Mouse (Mus musculus) forebrain, embryonic 10.5 days (tissue): Measurements from ENCODE around the gene Rptor. TPM values are rescaled to one million over a fixed set of nuclear protein-coding genes. Genes with fewer than 3 reads are reported as not detected.
A peak's percentile ranks its signal among the peaks of the same experiment; 100 is the strongest.

Source experiments
- DNase-seq: peaks from one replicate; pipeline ENCODE4 v3.0.0-alpha.2; 2017; ENCODE audit warnings: low spot score; ENCODE audit errors: extremely low spot score
- H3K27ac ChIP-seq: fragments of 300-500 bp; sonication (generic); 2 replicates; pipeline ENCODE4 v1.5.1; 2016; ENCODE audit warnings: mild to moderate bottlenecking
- H3K27me3 ChIP-seq: fragments of 300-500 bp; sonication (generic); 2 replicates; pipeline ENCODE4 v1.6.1; 2016; ENCODE audit warnings: mild to moderate bottlenecking; ENCODE audit not compliant: poor library complexity, severe bottlenecking
- H3K36me3 ChIP-seq: fragments of 300-500 bp; sonication (generic); replicated peaks from 2 replicates; pipeline ENCODE4 v1.6.1; 2016; ENCODE audit warnings: mild to moderate bottlenecking, moderate library complexity
- H3K4me1 ChIP-seq: fragments of 300-500 bp; sonication (generic); 2 replicates; pipeline ENCODE4 v1.6.1; 2016
- H3K4me3 ChIP-seq: fragments of 300-500 bp; sonication (generic); 2 replicates; pipeline ENCODE4 v1.5.1; 2016; ENCODE audit warnings: mild to moderate bottlenecking, moderate library complexity
- H3K9me3 ChIP-seq: fragments of 300-500 bp; sonication (generic); 2 replicates; pipeline ENCODE4 v1.6.1; 2016; ENCODE audit warnings: mild to moderate bottlenecking, moderate library complexity
- WGBS: fragments of 180-500 bp; shearing (Covaris S2); methylation state at CpG from one replicate; pipeline ENCODE4 v1.1.7; 2016; 5-methylcytosine and 5-hydroxymethylcytosine counted together
- polyA plus RNA-seq: library from polyadenylated mRNA; unstranded; fragments of >200 nt; fragmentation: Nextera tagmentation; extraction: Ambion mirVana; gene quantifications from 2 replicates; pipeline ENCODE4 v1.2.1, GENCODE M21; 2016

The Rptor gene
- polyA plus RNA-seq, 1 experiment from 2014 or later: 12.8 TPM

DNA sequence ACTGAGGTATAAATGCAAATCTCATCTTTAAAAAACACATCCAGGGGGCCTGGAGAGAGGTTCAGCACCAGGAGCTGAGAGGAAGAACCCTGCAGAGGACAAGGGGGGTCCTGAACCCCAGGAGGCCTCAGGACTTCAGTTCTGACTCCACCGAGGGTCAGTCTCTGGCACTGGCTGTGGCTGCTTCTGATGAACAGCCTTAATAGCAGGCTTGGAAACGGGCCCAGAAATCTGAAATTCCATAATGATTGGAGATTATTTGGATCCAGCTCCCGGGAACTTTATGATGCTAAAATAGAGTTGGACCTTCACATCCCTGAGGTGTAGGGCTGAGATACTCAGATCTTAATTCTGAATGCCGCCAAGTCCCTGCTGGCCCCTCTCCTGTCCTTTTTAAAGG, 25.9 kb upstream of the Rptor start:
- H3K9me3 ChIP-seq: no peaks in the 10 kb centered on the region
- peaks cover 19% of the 10 kb centered on the region for H3K27me3 ChIP-seq
- no peak overlapping the region for H3K4me3 ChIP-seq
- H3K27ac ChIP-seq: no peak overlapping the region
- H3K36me3 ChIP-seq: no peaks in the 10 kb centered on the region
- 19% methylated on average over 4 of the region's 4 CpGs for WGBS
- H3K4me1 ChIP-seq: peaks cover 24% of the 10 kb centered on the region
- DNase-seq: no peak

DNA sequence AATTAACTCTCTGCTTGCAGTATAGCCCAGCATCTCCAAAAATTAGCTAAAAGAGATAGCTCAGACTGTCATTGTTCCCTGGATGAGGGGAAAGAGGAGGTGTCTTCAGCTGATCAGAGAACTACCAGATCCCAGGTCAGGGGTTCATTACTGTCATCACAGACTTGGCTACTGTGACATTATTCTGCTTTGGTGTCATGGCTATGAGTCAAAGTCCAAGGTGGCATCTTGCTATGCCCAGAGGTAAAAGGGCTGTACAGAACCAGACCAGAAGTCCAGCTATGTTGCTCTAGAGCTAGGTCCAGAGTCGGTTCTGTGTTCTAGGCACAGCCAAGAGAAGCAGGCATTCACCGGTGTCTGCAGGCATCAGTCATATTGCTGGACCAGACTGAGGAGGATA, 25.0 kb upstream of the Rptor start:
- no peak overlapping the region for H3K4me3 ChIP-seq
- H3K4me1 ChIP-seq: peaks cover 17% of the 10 kb centered on the region
- DNase-seq: no peak
- H3K27ac ChIP-seq: no peak overlapping the region
- H3K27me3 ChIP-seq: peaks cover 19% of the 10 kb centered on the region
- no peaks in the 10 kb centered on the region for H3K9me3 ChIP-seq
- no peaks in the 10 kb centered on the region for H3K36me3 ChIP-seq
- WGBS: 88% methylated on average over 2 of the region's 2 CpGs

DNA sequence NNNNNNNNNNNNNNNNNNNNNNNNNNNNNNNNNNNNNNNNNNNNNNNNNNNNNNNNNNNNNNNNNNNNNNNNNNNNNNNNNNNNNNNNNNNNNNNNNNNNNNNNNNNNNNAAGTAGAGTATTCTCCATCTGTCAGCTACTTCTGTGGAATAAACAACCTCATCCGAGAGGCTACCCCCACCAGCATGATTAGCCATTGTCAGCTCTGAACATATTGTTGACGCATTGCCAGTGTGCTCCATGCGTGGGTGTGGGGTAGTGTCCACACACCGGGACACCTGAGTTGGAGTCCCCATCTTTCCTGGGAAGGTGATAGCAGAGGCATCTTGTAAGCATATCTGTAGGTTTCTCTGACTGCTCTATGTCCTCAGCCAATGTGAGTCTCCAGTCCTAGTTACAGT, 16.2 kb upstream of the Rptor start:
- no peak overlapping the region for H3K4me3 ChIP-seq
- WGBS: 92% methylated on average over 4 of the region's 4 CpGs
- no peaks in the 10 kb centered on the region for H3K9me3 ChIP-seq
- no peak for DNase-seq
- no peak overlapping the region for H3K27ac ChIP-seq
- H3K36me3 ChIP-seq: no peaks in the 10 kb centered on the region
- H3K4me1 ChIP-seq: peaks cover 3% of the 10 kb centered on the region; the same call in 1 of the 2 replicates
- H3K27me3 ChIP-seq: no peaks in the 10 kb centered on the region

DNA sequence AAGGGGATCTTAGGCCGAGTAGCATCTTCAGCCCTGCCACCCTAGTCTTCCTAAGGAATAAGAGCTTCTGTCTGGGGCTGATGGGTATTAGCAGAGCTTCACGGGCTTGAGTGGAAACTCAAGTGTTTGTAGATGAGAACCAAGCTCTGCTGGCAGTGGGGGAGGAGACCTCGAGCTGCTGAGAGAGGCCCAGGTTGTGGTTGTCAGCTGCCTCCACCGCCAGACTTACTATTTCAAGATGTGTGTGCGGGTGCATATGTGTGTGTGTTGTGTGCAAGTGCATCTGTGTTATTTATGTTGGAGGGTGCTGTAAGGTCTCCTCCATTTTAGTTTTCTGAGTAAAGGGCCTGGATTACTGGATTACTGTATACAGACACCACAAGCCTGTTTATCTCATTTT, 15.6 kb upstream of the Rptor start:
- Histone ChIP-seq H3K27me3 (no peaks in the 10 kb centered on the region), H3K4me3 (no peak overlapping the region), H3K9me3 (no peaks in the 10 kb centered on the region), H3K27ac (no peak overlapping the region), H3K4me1 (peaks cover 3% of the 10 kb centered on the region; the same call in 1 of the 2 replicates), H3K36me3 (no peaks in the 10 kb centered on the region)
- 74% methylated on average over 5 of the region's 5 CpGs for WGBS
- DNase-seq: no peak

DNA sequence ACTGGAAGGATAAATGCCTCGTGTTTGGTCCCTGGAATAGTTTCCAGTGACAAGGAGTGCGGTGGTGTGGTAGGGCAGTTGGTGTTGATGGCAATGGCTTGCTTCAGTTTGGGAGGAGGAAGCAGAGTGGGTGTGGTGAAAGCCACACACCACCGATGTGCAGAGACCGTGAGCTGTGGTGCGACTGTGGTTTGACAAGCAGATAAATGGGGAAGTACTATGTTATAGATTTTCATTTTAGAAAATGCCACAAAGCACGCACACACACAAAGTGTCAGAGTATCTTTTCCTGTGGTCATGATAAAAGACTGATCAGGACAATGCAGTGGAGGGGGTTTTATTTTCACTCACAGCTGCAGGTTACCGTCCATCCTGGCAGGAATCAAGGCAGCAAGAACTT, 13.5 kb upstream of the Rptor start:
- no peak for DNase-seq
- peaks cover 11% of the 10 kb centered on the region; the same call in 1 of the 2 replicates for H3K27me3 ChIP-seq
- H3K27ac ChIP-seq: no peak overlapping the region
- peaks cover 8% of the 10 kb centered on the region; the same call in 1 of the 2 replicates for H3K4me1 ChIP-seq
- no peaks in the 10 kb centered on the region for H3K36me3 ChIP-seq
- H3K4me3 ChIP-seq: no peak overlapping the region
- no peaks in the 10 kb centered on the region for H3K9me3 ChIP-seq
- 89% methylated on average over 7 of the region's 7 CpGs for WGBS

DNA sequence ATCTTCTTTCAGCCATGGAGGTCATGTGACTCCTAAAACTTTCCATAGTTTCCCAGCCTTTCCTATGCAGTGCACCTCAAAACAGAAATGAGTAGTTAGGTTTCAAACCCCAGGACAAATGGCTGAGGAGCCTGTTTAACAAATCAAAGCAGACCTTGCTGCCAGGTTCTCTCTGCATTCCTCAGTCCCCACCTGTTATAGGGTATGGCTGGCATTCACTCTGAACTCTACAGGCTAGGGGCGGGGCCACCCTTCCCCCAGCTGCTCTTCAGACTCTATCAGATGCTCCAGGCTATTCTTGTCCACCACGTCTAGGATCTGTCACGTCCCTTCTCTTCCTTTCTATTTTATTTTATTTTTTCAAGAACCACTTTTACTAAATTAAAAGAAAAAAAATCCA, 8.7 kb upstream of the Rptor start:
- 43% methylated on average over 3 of the region's 3 CpGs for WGBS
- H3K9me3 ChIP-seq: no peaks in the 10 kb centered on the region
- no peaks in the 10 kb centered on the region for H3K36me3 ChIP-seq
- no peak overlapping the region for H3K4me3 ChIP-seq
- H3K4me1 ChIP-seq: peaks cover 5% of the 10 kb centered on the region; the same call in 1 of the 2 replicates
- H3K27me3 ChIP-seq: peaks cover 11% of the 10 kb centered on the region; the same call in 1 of the 2 replicates
- no peak for DNase-seq
- no peak overlapping the region for H3K27ac ChIP-seq

DNA sequence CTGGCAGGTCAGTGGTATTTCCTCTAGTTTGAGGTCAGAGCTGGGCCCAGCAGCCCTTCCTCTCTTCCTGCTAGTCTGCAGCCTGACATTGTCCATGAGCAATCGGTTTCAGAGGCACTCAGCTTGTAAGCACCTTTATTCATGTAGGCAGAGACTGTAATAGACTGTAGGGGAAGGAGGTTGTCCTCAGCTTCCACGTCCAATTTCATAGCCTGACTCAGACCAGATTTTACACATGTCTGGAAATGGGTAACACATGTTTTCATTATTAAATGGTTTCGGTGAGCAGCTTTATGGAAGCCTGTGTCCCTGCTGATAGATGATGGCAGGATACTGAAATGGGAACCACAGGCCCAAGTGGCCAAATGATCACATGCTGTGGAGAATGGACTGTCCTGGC, 3.8 kb upstream of the Rptor start:
- peaks cover 13% of the 10 kb centered on the region for H3K4me1 ChIP-seq
- H3K27ac ChIP-seq: no peak overlapping the region
- no peaks in the 10 kb centered on the region for H3K9me3 ChIP-seq
- 63% methylated on average over 3 of the region's 3 CpGs for WGBS
- H3K36me3 ChIP-seq: no peaks in the 10 kb centered on the region
- no peak for DNase-seq
- H3K4me3 ChIP-seq: no peak overlapping the region
- no peaks in the 10 kb centered on the region for H3K27me3 ChIP-seq

DNA sequence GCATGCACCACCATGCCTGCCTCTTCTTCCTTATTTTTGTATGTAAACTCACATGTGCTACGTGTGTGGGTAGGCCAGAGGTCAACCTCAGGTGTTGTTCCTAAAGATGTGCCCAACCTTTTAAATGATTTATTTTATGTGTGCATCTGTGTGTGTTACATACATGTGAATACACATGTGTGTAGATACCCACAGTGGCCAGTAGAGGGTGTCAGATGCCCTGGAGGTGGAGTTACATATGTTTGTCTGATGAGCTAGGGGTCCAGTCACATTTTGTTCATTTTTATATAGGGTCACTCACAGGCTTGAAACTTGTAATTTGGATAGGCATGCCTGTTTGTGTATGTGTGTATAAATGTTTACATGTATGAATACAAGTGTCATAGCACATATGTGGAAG, 2.4 kb upstream of the Rptor start:
- 96% methylated on average over 1 of the region's 1 CpGs for WGBS
- Histone ChIP-seq H3K36me3 (no peaks in the 10 kb centered on the region), H3K27ac (no peak overlapping the region), H3K9me3 (no peaks in the 10 kb centered on the region), H3K27me3 (no peaks in the 10 kb centered on the region), H3K4me3 (no peak overlapping the region), H3K4me1 (peaks cover 19% of the 10 kb centered on the region)
- no peak for DNase-seq

DNA sequence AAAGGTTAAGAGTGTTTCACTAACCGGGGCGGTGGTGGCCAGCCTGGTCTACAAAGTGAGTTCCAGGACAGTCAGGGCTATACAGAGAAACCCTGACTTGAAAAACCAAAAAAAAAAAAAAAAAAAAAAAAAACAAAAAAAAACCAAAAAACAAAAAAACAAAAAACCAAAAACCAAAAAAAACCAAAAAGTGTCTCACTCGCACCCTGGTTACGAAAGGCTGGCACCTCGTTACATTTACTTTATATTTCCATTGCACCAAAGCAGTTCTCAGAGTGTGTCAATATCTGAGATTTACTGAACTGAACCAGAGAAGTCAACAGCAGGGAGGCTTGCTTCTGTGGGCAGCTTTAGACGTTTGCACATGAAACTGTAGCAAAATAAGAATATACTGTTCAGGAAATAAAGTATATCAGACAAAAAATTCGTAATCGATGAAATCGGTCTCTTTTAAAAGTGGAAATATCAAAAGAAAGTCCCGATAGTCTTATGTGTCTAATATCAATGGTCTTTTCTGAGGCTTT, 466 bp upstream of the Rptor start:
- Histone ChIP-seq H3K36me3 (peaks cover 18% of the 10 kb centered on the region), H3K4me1 (peaks cover 19% of the 10 kb centered on the region), H3K27ac (peak overlapping the region; percentile 94), H3K9me3 (no peaks in the 10 kb centered on the region), H3K27me3 (no peaks in the 10 kb centered on the region), H3K4me3 (peak overlapping the region; percentile 99)
- 36% methylated on average over 10 of the region's 10 CpGs for WGBS
- DNase-seq: no peak

DNA sequence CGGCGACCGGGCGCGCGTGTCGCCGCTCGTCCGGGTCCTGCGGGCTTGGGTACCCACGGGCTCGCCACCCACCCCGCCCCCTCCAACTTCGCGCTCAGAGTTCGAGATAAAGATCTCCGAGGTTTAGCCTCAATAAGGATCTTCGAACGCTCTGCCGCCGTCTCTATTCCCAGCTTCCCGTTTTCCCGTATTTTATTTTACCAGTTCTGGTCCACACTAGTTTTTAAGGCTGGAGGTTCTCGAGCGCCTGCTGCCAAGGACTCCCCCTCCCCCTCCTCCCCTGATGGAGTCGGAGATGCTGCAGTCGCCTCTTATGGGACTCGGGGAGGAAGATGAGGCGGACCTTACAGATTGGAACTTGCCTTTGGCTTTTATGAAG, 811 bp downstream of the Rptor start:
- DNase-seq: no peak
- Histone ChIP-seq H3K9me3 (no peaks in the 10 kb centered on the region), H3K36me3 (peaks cover 31% of the 10 kb centered on the region), H3K4me1 (peaks cover 19% of the 10 kb centered on the region), H3K27ac (peak overlapping the region; percentile 94), H3K4me3 (peak overlapping the region; percentile 99), H3K27me3 (no peaks in the 10 kb centered on the region)
- under 1% methylated on average over 30 of the region's 30 CpGs for WGBS

DNA sequence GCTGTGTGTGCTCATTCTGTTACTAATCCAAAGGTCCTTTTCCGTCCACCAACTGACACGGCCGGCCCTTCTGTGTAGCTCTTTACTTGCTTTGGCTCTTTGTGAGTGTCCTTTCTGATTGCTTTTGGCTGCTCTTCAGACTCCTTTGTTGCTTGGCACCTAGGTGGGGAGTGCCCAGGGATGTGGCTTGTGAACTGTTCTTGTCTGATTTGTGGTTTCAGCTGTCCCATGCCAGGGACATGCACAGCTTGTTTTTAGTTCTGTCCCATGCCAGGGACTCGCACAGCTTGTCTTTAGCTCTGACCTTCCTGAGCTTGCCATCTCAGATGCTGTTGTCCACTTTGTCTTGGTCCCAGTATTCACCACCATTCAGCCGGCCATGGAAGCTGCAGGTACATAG, 4.8 kb downstream of the Rptor start:
- peaks cover 15% of the 10 kb centered on the region for H3K4me1 ChIP-seq
- DNase-seq: no peak
- H3K27ac ChIP-seq: no peak overlapping the region
- no peaks in the 10 kb centered on the region for H3K27me3 ChIP-seq
- H3K9me3 ChIP-seq: no peaks in the 10 kb centered on the region
- WGBS: 93% methylated on average over 5 of the region's 5 CpGs
- peaks cover 40% of the 10 kb centered on the region for H3K36me3 ChIP-seq
- H3K4me3 ChIP-seq: no peak overlapping the region

DNA sequence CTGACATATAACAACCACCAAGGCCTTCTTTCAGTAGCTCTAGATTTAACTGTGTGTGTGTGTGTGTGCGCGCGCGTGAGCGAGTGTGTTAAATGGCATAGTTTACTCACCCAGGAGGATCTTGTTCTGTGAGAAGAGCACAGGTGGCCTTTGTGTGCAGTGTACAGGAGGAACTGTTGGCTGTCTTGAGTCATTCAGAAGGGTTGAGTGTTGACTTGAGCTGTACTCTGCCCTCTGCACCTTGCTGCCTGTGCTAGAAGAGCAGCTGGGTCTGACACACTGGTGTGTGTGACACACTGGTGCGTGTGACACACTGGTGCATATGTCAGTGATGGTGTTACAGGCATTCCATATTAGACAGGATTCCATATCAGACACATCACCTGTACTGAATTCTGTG, 8.8 kb downstream of the Rptor start:
- H3K36me3 ChIP-seq: peaks cover 32% of the 10 kb centered on the region
- H3K4me3 ChIP-seq: no peak overlapping the region
- DNase-seq: no peak
- H3K4me1 ChIP-seq: 0 out of 2 replicates have a peak, but pooled peaks cover 4% of the 10 kb centered on the region
- no peaks in the 10 kb centered on the region for H3K27me3 ChIP-seq
- no peak overlapping the region for H3K27ac ChIP-seq
- H3K9me3 ChIP-seq: no peaks in the 10 kb centered on the region
- WGBS: 98% methylated on average over 6 of the region's 6 CpGs

DNA sequence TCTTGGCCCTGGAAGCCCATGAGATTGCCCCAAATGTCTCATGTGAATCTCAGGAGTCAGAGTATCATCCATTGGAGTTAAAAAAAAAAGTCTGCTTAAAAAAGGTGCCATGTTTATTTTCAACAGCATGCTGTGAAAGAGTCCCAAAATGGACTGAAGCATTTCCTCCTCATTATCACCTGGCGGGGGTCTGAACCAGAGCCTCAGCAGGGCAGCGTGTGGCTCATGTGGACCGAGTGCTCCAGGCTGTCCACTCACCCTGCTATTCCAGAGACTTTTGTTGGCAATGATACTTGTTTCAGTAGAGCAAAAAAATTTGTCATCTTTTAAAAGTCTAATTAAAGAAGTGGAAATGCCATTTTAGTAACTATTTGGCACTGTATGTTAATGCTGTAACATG, 9.5 kb downstream of the Rptor start:
- Histone ChIP-seq H3K27ac (no peak overlapping the region), H3K9me3 (no peaks in the 10 kb centered on the region), H3K36me3 (peaks cover 25% of the 10 kb centered on the region), H3K27me3 (no peaks in the 10 kb centered on the region), H3K4me3 (no peak overlapping the region), H3K4me1 (0 out of 2 replicates have a peak, but pooled peaks cover 4% of the 10 kb centered on the region)
- no peak for DNase-seq
- WGBS: 94% methylated on average over 3 of the region's 3 CpGs

DNA sequence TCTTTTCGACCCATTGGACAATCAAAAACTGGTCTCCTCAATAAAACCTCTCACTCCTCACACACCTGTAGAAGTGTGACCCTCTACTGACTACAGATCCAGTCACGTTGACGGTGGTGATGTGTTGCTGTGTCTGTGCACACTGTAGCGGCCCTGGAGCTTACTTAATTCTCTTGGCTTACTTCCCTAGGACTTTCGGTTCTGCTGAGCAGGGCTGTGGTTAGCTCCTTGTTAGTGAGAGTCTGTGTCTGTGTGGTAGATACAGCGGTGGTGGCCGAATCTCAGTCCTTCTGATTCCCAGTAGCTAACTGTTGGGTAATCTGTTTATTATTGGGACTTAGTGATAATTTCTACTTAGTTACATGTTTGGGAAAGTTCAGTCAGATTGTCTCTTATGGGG, 12.4 kb downstream of the Rptor start:
- Histone ChIP-seq H3K27me3 (no peaks in the 10 kb centered on the region), H3K27ac (no peak overlapping the region), H3K4me3 (no peak overlapping the region), H3K4me1 (0 out of 2 replicates have a peak, but pooled peaks cover 4% of the 10 kb centered on the region), H3K9me3 (no peaks in the 10 kb centered on the region), H3K36me3 (0 out of 2 replicates have a peak, but pooled peaks cover 3% of the 10 kb centered on the region)
- no peak for DNase-seq
- WGBS: 90% methylated on average over 7 of the region's 7 CpGs
